Mouse (Mus musculus) megakaryocyte, adult 5-6 weeks (primary cell): Measurements from ENCODE around the gene Themis2. TPM values are rescaled to one million over a fixed set of nuclear protein-coding genes. Genes with fewer than 3 reads are reported as not detected.

Experiments
- total RNA-seq, 2 experiments: library from RNA; stranded (forward) in 1 of 2; stranded (reverse) in 1 of 2; fragments of 153-499, 151-499 nt in 1 of 2; fragments of 221-1000, 200-1000 nt in 1 of 2; gene quantifications; 2 replicates each; pipeline versions ENCODE4 v1.2.3 to v1.2.4; 2015 to 2017

Themis2 gene
- total RNA-seq, 2 experiments from 2014 or later: 84.4 to 136 TPM

Other genes with a start within 250 kb of the Themis2 start
- gene Ptafr, start 232.3 kb downstream of the Themis2 start, total RNA-seq (2015): 19.6 and 20.6 TPM in 2 replicates
- 38.9 and 40.8 TPM in 2 replicates for gene Ptafr, start 232.3 kb downstream of the Themis2 start, total RNA-seq (2017)
- 49.3 and 52.8 TPM in 2 replicates for gene Eya3, start 157.4 kb downstream of the Themis2 start, total RNA-seq (2015)
- 23.5 and 31.7 TPM in 2 replicates for gene Eya3, start 157.4 kb downstream of the Themis2 start, total RNA-seq (2017)
- 1.3 and 2.5 TPM in 2 replicates for gene Xkr8, start 63.8 kb downstream of the Themis2 start, total RNA-seq (2015)
- 1.1 and 1.5 TPM in 2 replicates for gene Xkr8, start 63.8 kb downstream of the Themis2 start, total RNA-seq (2017)
- 3.0 and 4.5 TPM in 2 replicates for gene Smpdl3b, start 39.1 kb downstream of the Themis2 start, total RNA-seq (2015)
- 3.9 and 4.3 TPM in 2 replicates for gene Smpdl3b, start 39.1 kb downstream of the Themis2 start, total RNA-seq (2017)
- gene Rpa2, start 28.1 kb downstream of the Themis2 start, total RNA-seq (2015): 28.0 and 28.7 TPM in 2 replicates
- 22.3 and 27.9 TPM in 2 replicates for gene Rpa2, start 28.1 kb downstream of the Themis2 start, total RNA-seq (2017)
- gene Ppp1r8, start 46.8 kb upstream of the Themis2 start, total RNA-seq (2015): 25.7 and 29.6 TPM in 2 replicates
- 46.1 and 50.1 TPM in 2 replicates for gene Ppp1r8, start 46.8 kb upstream of the Themis2 start, total RNA-seq (2017)
- gene Stx12, start 88.1 kb upstream of the Themis2 start, total RNA-seq (2015): 43.9 and 53.0 TPM in 2 replicates
- 49.9 and 51.0 TPM in 2 replicates for gene Stx12, start 88.1 kb upstream of the Themis2 start, total RNA-seq (2017)
- 21.2 and 21.5 TPM in 2 replicates for gene Fam76a, start 126.2 kb upstream of the Themis2 start, total RNA-seq (2015)
- 43.2 and 66.3 TPM in 2 replicates for gene Fam76a, start 126.2 kb upstream of the Themis2 start, total RNA-seq (2017)
- gene Fgr, start 177.7 kb upstream of the Themis2 start, total RNA-seq (2015): 108 and 116 TPM in 2 replicates
- 111 and 112 TPM in 2 replicates for gene Fgr, start 177.7 kb upstream of the Themis2 start, total RNA-seq (2017)
- 3.0 and 4.4 TPM in 2 replicates for gene Ahdc1, start 214.9 kb upstream of the Themis2 start, total RNA-seq (2015)
- 0.77 and 3.6 TPM in 2 replicates for gene Ahdc1, start 214.9 kb upstream of the Themis2 start, total RNA-seq (2017)